Mouse (Mus musculus) layer of hippocampus, postnatal 14 days (tissue): Measurements from ENCODE around the gene Fzd5. TPM values are rescaled to one million over a fixed set of nuclear protein-coding genes. Genes with fewer than 3 reads are reported as not detected.

Experiments
- DNase-seq, 2 experiments: peaks; one replicate each; pipeline ENCODE4 v3.0.0; 2021 to 2022; ENCODE audit warnings: low spot score in 2 of 2, mixed read lengths in 1 of 2
- total RNA-seq, 2 experiments: library from RNA; stranded (reverse); gene quantifications; 2 replicates each; pipeline ENCODE4 v1.2.3; 2021

Fzd5 gene
- total RNA-seq, 2 experiments from 2014 or later, result 1.1 to 1.2 TPM

DNA sequence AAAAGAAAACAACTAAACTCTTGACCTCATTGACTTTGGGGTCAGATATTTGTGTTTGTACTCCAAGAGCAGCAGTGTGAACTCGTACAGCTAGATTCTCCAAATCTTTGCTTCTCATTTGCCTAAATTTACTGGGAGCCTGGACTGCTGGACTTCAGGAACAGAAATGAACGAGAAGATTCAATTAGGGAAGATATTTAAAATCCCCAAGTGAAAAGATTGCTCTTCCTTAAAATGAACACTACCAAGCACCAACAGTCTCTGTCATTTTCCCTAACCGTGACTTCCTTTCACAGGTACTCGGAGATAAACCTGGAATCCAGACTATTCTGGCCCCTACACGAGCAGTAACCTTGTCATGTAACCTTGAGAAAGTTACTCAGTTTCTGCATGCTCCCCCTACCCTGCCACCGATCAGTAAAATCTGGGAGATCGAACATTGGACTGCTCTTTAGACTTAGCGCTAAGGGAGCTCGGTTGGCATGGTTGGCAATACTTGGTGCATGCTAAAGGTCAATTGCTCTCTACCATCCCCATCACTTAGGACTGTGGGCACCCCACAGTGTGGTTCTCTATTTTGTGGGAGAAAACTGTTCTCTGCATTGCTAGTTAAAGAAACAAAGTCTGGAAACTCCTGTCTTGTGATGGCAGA, 47.9 kb downstream of the Fzd5 start:
- DNase-seq, result no peak

DNA sequence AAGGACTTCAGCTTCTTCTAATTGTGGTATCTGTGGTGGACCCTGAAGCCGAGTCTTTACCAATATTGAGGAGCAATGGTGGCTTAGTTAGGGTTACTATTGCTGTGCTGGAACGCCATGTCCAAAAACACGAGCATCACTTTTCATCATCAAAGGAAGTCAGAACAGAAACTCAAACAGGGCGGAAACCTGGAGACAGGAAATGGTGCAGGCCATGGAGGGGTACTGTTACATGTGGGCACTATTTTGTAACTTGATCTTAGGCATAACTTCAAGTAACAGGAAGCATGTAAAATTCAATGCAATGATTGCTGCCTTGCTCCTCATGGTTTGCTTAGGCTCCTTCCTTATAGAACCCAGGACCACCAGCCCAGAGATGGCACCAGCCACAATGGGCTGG, 49.5 kb downstream of the Fzd5 start:
- no peak for DNase-seq

DNA sequence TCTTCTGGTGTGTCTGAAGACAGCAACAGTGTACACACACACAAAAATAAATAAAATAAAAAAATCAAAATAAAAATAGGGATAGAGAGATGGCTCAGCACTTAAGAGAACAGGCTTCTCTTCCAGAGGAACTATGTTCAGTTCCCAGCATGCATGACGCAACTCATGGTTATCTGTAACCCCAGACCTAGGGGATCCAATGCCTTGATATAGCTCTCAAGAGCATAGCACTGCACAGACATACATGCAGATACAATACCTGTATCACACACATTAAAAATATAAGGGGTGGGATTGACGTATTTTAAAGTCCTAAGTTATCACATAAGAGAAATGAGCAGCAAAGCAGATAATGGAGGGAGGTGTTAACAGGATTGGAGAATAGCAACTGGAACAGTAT, 53.1 kb downstream of the Fzd5 start:
- DNase-seq, result no peak

DNA sequence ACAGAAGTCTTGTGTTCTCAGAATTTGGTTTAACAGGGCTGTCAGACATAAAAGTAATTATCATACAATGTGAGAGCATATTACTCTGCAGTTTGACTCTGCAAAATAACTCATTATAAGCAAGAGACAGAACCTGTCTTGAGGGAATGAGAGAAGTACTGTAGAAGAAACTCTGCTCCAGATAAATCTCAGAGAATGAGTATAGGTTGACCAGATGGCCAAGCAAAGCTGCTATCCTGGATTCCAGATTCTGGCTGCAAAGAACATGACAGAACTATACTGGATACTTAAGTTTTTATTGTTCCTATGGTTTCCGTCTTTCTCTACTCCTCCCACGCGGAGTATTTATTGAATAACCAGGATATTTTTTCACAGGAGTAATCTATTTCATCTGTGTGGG, 54.5 kb downstream of the Fzd5 start:
- no peak for DNase-seq

DNA sequence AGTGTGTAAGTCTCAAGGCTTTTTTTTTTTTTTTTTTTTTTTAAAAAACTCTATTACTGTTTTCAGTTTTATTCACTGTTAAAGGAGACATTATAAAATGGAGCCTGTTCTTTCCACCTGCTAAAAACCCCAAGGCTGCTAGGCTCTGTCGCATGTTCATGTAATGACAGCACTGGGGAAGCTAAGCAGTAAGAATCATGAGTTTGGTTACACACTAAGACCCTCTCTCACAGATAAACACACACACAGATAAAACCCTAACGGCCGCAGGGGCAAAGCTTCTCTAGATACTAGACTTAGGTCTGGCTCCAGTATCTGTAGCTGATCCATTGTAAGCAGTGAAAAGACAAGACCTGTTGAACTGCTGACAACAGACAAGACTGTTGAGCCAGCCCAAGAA, 56.1 kb downstream of the Fzd5 start:
- DNase-seq, result no peak

Other genes with a start within 250 kb of the Fzd5 start
- gene Creb1, start 205.1 kb downstream of the Fzd5 start, total RNA-seq, result 10 to 100 TPM; 44.2 to 48.9 TPM
- 10 to 100 TPM in 1 of 2 experiments, 1 to 10 TPM in 1; 8.5 to 11.8 TPM for gene Mettl21a, start 120.5 kb downstream of the Fzd5 start, total RNA-seq
- gene Ccnyl1, start 47.3 kb downstream of the Fzd5 start, total RNA-seq, result 10 to 100 TPM; 19.5 to 23.9 TPM
- 10 to 100 TPM; 25.0 to 29.3 TPM for gene Plekhm3, start 219.1 kb upstream of the Fzd5 start, total RNA-seq